Mouse (Mus musculus) lung, postnatal 0 days (tissue): ENCODE results near the gene Deup1. TPM values are rescaled to one million over a fixed set of nuclear protein-coding genes. Genes with fewer than 3 reads are reported as not detected.

ENCODE experiments used
- ATAC-seq: fragments of 200-750 bp; cut with Nextera tagmentation; 2 replicates; pipeline ENCODE4 v1.8.0; 2017; ENCODE audit warnings: moderate library complexity
- DNase-seq: peaks from one replicate; pipeline ENCODE4 v3.0.0-alpha.2; 2016; ENCODE audit warnings: low spot score
- H3K27ac ChIP-seq: fragments of 300-500 bp; sonication (generic); 2 replicates; pipeline ENCODE4 v1.5.1; 2014; ENCODE audit warnings: antibody characterized with exemption, mild to moderate bottlenecking, low read length, mixed read lengths
- H3K27me3 ChIP-seq: fragments of 300-500 bp; sonication (generic); replicated peaks from 2 replicates; pipeline ENCODE4 v1.6.1; 2014; ENCODE audit warnings: low read length, mixed read lengths; ENCODE audit not compliant: insufficient read depth
- H3K36me3 ChIP-seq: fragments of 300-500 bp; sonication (generic); 2 replicates; pipeline ENCODE4 v1.6.1; 2014; ENCODE audit warnings: low read length, mixed read lengths; ENCODE audit not compliant: insufficient read depth
- H3K4me1 ChIP-seq: fragments of 300-500 bp; sonication (generic); 2 replicates; pipeline ENCODE4 v1.6.1; 2014; ENCODE audit warnings: antibody characterized with exemption, low read depth, low read length, mixed read lengths; ENCODE audit not compliant: insufficient read depth
- H3K4me2 ChIP-seq: fragments of 300-500 bp; sonication (generic); replicated peaks from 2 replicates; pipeline ENCODE4 v1.6.1; 2014; ENCODE audit warnings: low read depth, mild to moderate bottlenecking, low read length, moderate library complexity, mixed read lengths
- H3K4me3 ChIP-seq: fragments of 300-500 bp; sonication (generic); 2 replicates; pipeline ENCODE4 v1.5.1; 2014; ENCODE audit warnings: low read depth, low read length
- H3K9ac ChIP-seq: fragments of 300-500 bp; sonication (generic); replicated peaks from 2 replicates; pipeline ENCODE4 v1.6.1; 2014; ENCODE audit warnings: low read depth, mild to moderate bottlenecking
- H3K9me3 ChIP-seq: fragments of 300-500 bp; sonication (generic); 2 replicates; pipeline ENCODE4 v1.6.1; 2016; ENCODE audit warnings: low read length, mixed read lengths
- CTCF ChIP-seq: IDR thresholded peaks from 2 replicates; pipeline ENCODE4 v1.5.1; 2016; ENCODE audit warnings: antibody characterized with exemption, mild to moderate bottlenecking
- EP300 ChIP-seq: IDR thresholded peaks from 2 replicates; pipeline ENCODE4 v1.6.1; 2016; ENCODE audit warnings: antibody characterized with exemption, mild to moderate bottlenecking, control low read depth
- WGBS: fragments of 180-500 bp; shearing (Covaris S2); extraction: QIAGEN DNeasy Blood & Tissue Kit; methylation state at CpG from one replicate; pipeline ENCODE4 v1.1.7; 2014; 5-methylcytosine and 5-hydroxymethylcytosine counted together
- polyA plus RNA-seq: library from polyadenylated mRNA; unstranded; fragments of >200 nt; fragmentation: Nextera tagmentation; extraction: Ambion mirVana; gene quantifications from 2 replicates; pipeline ENCODE4 v1.2.1, GENCODE M21; 2015

The Deup1 gene
- polyA plus RNA-seq, 1 experiment from 2014 or later, result 4.1 TPM

- Histone ChIP-seq H3K4me2 (no peak overlapping the region), H3K9ac (no peak overlapping the region), H3K9me3 (no peaks in the 10 kb centered on the region), H3K36me3 (no peaks in the 10 kb centered on the region), H3K27me3 (no peaks in the 10 kb centered on the region), H3K4me3 (no peak overlapping the region), H3K4me1 (no peaks in the 10 kb centered on the region), H3K27ac (no peak overlapping the region)
- TF ChIP-seq CTCF (no peak), EP300 (no peak)
- WGBS, result 72% methylated on average over 9 of the region's 9 CpGs
- ATAC-seq (no peak), DNase-seq (no peak)
Observed at GRCm38 (mm10) chr9:15584209-15584608, 43.5 kb downstream of the Deup1 start.

DNA sequence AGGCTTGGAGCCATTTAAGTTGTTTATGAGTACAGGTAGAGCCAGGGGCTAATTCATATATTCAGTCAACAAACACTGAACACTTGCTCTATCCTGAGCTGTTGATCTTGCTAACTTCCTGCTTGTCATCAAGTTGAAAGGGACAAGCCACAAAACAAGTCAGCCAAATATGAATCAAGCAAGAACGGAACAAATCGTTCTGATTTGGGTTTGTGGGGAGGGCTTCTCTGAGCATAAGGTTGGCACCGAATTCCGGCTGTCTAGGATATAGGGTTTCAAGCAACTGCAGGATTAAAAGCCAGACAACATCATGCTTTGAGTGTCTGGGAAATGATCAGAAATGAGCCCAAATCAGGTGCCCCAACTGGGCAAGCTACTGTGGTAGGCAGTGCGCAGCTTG, 45.7 kb downstream of the Deup1 start:
- Histone ChIP-seq H3K4me3 (no peak overlapping the region), H3K9me3 (no peaks in the 10 kb centered on the region), H3K4me1 (no peaks in the 10 kb centered on the region), H3K36me3 (no peaks in the 10 kb centered on the region), H3K4me2 (no peak overlapping the region), H3K9ac (no peak overlapping the region), H3K27me3 (no peaks in the 10 kb centered on the region), H3K27ac (no peak overlapping the region)
- no peak for ATAC-seq
- TF ChIP-seq EP300 (no peak), CTCF (no peak)
- 95% methylated on average over 5 of the region's 5 CpGs for WGBS
- DNase-seq, result no peak

GRCm38 (mm10) chr9:15580176-15580575, 47.6 kb downstream of the Deup1 start:
- Histone ChIP-seq H3K4me1 (no peaks in the 10 kb centered on the region), H3K27me3 (no peaks in the 10 kb centered on the region), H3K9ac (no peak overlapping the region), H3K4me2 (no peak overlapping the region), H3K9me3 (no peaks in the 10 kb centered on the region), H3K4me3 (no peak overlapping the region), H3K36me3 (no peaks in the 10 kb centered on the region), H3K27ac (no peak overlapping the region)
- WGBS, result 55% methylated on average over 6 of the region's 6 CpGs
- no peak for ATAC-seq
- no peak for DNase-seq
- TF ChIP-seq CTCF (no peak), EP300 (no peak)

- DNase-seq (no peak), ATAC-seq (no peak)
- Histone ChIP-seq H3K36me3 (no peaks in the 10 kb centered on the region), H3K27ac (no peak overlapping the region), H3K27me3 (no peaks in the 10 kb centered on the region), H3K4me2 (no peak overlapping the region), H3K4me1 (no peaks in the 10 kb centered on the region), H3K9ac (no peak overlapping the region), H3K9me3 (no peaks in the 10 kb centered on the region), H3K4me3 (no peak overlapping the region)
- WGBS, result 83% methylated on average over 9 of the region's 9 CpGs
- TF ChIP-seq EP300 (no peak), CTCF (no peak)
Observed at GRCm38 (mm10) chr9:15578946-15579345, 48.8 kb downstream of the Deup1 start.

- Histone ChIP-seq H3K9ac (no peak overlapping the region), H3K4me1 (no peaks in the 10 kb centered on the region), H3K9me3 (no peaks in the 10 kb centered on the region), H3K4me3 (no peak overlapping the region), H3K27me3 (no peaks in the 10 kb centered on the region), H3K4me2 (no peak overlapping the region), H3K36me3 (no peaks in the 10 kb centered on the region), H3K27ac (no peak overlapping the region)
- 46% methylated on average over 1 of the region's 1 CpGs for WGBS
- ATAC-seq (no peak), DNase-seq (no peak)
- TF ChIP-seq CTCF, result no peak
Observed at GRCm38 (mm10) chr9:15578427-15578826, 49.3 kb downstream of the Deup1 start.

DNA sequence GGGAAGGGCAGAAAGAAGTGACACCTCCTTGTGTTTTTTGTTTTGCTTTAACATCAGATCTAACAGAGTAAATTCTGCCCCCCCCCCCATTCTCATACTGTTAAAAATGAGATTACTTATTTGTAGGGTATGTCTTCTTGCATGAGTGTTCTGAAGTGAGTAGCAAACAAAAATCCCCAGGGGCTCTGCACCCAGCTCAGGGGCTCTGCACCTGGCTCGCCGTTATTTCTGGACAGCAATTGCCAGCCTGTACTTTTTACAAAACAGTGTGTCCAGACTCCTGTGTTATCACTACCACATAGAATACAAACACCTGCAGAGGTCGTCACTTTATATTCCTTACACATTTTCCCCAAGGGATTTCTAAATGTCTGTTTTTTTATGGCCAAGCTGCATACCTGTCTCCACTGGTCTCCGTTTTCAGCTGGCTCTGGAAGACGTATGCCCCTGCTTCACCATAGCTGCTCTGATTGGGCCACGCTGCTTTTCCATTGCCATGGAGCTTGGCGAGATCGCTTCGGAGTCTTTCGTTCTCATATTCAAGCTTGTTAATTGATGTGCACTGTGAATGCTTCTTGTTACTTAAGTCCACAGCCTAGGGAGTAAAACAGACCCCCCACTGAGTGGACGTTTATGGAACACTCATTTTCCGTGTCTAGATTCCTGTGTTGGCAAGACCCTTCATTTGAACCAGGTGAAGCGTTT, 52.8 kb downstream of the Deup1 start:
- Histone ChIP-seq H3K36me3 (no peaks in the 10 kb centered on the region), H3K4me2 (no peak overlapping the region), H3K9ac (no peak overlapping the region), H3K27me3 (no peaks in the 10 kb centered on the region), H3K27ac (no peak overlapping the region), H3K4me3 (no peak overlapping the region), H3K4me1 (no peaks in the 10 kb centered on the region), H3K9me3 (no peaks in the 10 kb centered on the region)
- WGBS, result 78% methylated on average over 13 of the region's 13 CpGs
- ATAC-seq, result no peak
- TF ChIP-seq CTCF (no peak), EP300 (no peak)
- DNase-seq, result no peak

GRCm38 (mm10) chr9:15562353-15562752, 65.4 kb downstream of the Deup1 start:
- Histone ChIP-seq H3K4me2 (no peak overlapping the region), H3K9ac (no peak overlapping the region), H3K4me3 (no peak overlapping the region), H3K9me3 (no peaks in the 10 kb centered on the region), H3K27me3 (no peaks in the 10 kb centered on the region), H3K4me1 (no peaks in the 10 kb centered on the region), H3K36me3 (no peaks in the 10 kb centered on the region), H3K27ac (no peak overlapping the region)
- no peak for TF ChIP-seq EP300
- TF ChIP-seq CTCF, result no peak
- no peak for ATAC-seq
- DNase-seq, result no peak
- WGBS, result 59% methylated on average over 7 of the region's 7 CpGs
